Mouse (Mus musculus) cortical plate, adult 2 months (tissue): ENCODE measurements around the gene Spag7. TPM values are rescaled to one million over a fixed set of nuclear protein-coding genes. Genes with fewer than 3 reads are reported as not detected.

ENCODE experiments used
- H3K27ac ChIP-seq: fragments of 200-500 bp; 2 replicates; pipeline ENCODE4 v1.5.1; 2012; ENCODE audit warnings: low read length, control low read depth, inconsistent platforms; ENCODE audit not compliant: insufficient read depth
- H3K4me1 ChIP-seq: fragments of 200-500 bp; 2 replicates; pipeline ENCODE4 v1.6.1; 2011; ENCODE audit warnings: low read length; ENCODE audit not compliant: control insufficient read depth, insufficient read depth
- H3K4me3 ChIP-seq: fragments of 200-500 bp; 2 replicates; pipeline ENCODE4 v1.5.1; 2011; ENCODE audit warnings: mild to moderate bottlenecking, low read length, control low read depth; ENCODE audit not compliant: insufficient read depth
- CTCF ChIP-seq: fragments of 200-500 bp; IDR thresholded peaks from 2 replicates; pipeline ENCODE4 v1.5.1; 2011; ENCODE audit warnings: mild to moderate bottlenecking, control low read depth, low read length; ENCODE audit not compliant: insufficient read depth; ENCODE audit errors: extremely low read depth
- POLR2A ChIP-seq: fragments of 200-500 bp; IDR thresholded peaks from 2 replicates; pipeline ENCODE4 v1.6.1; 2011; ENCODE audit warnings: mild to moderate bottlenecking, low read length, control low read depth; ENCODE audit not compliant: insufficient read depth; ENCODE audit errors: extremely low read depth
- polyA plus RNA-seq: library from polyadenylated mRNA; depleted of rRNA; stranded (reverse); fragments of >200 nt; gene quantifications from 2 replicates; pipeline ENCODE4 v1.2.3, GENCODE M21; 2012

Spag7 gene
- polyA plus RNA-seq, 1 experiment: 74.5 TPM

- TF ChIP-seq POLR2A (no peak), CTCF (no peak)
- Histone ChIP-seq H3K4me1 (peaks cover 2% of the 10 kb centered on the region; the same call in 1 of the 2 replicates), H3K4me3 (peak overlapping the region; percentile 84), H3K27ac (peak overlapping the region; percentile 87)
These were observed 31.4 kb upstream of the Spag7 start for GRCm38 (mm10) chr11:70700613-70701012.

DNA sequence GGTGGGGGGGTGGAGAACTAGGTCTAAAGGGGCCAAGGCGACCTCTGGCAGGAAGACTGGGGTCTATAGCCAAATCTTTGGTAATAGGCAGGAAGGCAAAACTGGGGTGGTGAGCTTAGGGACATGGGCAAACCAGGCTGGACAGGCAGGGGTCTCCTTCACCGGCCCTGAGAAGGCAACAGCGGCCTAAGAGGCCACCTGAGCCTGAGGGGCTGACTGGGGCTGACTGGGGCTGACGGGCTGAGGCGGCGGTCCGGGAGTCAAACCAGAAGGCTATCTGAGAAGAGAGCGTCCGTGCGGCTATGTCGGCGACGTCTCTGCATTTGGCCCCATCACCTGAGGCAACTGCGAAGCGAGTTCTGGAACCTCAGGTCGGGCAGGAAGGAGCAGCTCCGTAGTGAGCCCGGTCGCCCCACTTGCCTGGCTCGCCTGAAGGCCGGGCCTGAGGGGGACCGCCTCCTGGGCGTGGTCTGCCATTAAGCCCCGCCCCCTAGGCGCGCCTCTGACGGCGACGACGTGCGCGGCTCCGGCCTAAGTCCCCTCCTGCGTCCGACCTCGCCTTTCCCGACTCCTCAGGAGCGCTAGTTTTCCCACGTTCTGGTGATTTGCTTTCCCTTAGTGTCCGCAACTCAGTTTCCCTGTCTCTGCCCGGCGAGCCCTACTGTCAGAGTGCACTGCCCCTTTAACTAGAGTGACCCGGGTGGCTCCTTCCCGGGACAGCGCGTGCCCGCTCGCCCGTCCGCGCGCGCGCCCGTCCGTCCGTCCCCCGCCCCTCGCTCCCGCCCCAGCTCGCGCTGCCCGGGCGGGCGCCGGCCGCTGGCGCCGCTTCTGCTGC, 30.7 kb upstream of the Spag7 start, which contains the start of the genes Inca1 and Kif1c:
Inca1 (minus strand) TSS at position 434 of the 835 bp plus-strand sequence.
Kif1c (plus strand) TSS at position 827 of the 835 bp plus-strand sequence.
- TF ChIP-seq POLR2A (peak; percentile 92), CTCF (no peak)
- H3K27ac ChIP-seq: peak within 1 kb of the TSS; percentile 88
- H3K4me1 ChIP-seq: peaks cover 2% of the 10 kb centered on the region; the same call in 1 of the 2 replicates
- peak within 1 kb of the TSS; percentile 84 for H3K4me3 ChIP-seq

- TF ChIP-seq CTCF (no peak), POLR2A (no peak)
- Histone ChIP-seq H3K4me1 (peaks cover 2% of the 10 kb centered on the region; the same call in 1 of the 2 replicates), H3K4me3 (no peak overlapping the region; the same call in 1 of the 2 replicates), H3K27ac (no peak overlapping the region)
These were observed 29.8 kb upstream of the Spag7 start for GRCm38 (mm10) chr11:70699051-70699450.

DNA sequence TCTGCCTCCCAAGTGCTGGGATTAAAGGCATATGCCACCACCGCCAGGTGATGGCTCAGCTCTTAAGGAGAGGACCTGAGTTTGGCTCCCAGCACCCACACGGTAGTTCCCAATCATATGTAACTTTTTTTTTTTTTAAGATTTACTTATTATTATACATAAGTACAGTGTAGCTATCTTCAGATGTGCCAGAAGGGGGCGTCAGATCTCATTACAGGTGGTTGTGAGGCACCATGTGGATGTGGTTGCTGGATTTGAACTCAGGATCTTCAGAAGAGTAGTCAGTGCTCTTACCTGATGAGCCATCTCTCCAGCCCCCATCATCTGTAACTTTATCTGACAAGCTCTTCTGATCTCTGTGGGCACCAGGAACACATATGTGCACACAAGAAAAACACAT, 28.2 kb upstream of the Spag7 start:
- TF ChIP-seq POLR2A (no peak), CTCF (no peak)
- no peak overlapping the region for H3K4me3 ChIP-seq
- no peak overlapping the region for H3K27ac ChIP-seq
- H3K4me1 ChIP-seq: peaks cover 2% of the 10 kb centered on the region; the same call in 1 of the 2 replicates

DNA sequence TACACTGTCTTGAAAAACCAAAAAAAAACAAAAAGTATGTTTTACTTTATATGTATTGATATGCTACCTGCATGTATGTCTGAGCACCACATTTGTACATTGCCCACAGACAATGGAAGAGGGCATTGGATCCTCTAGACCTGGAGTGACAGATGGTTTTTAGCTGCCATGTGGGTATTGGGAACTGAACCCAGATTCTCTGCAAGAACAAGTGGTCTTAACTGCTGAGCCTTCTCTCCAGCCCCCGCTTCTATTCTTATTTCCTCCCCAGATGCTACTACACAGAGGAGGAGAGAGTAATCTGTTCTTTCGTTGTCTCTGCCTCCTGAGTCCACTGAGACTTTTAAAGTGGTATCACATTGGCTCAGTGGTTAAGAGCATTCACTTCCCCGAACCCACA, 24.3 kb upstream of the Spag7 start:
- TF ChIP-seq CTCF (no peak), POLR2A (no peak)
- peaks cover 2% of the 10 kb centered on the region for H3K4me1 ChIP-seq
- H3K4me3 ChIP-seq: no peak overlapping the region
- H3K27ac ChIP-seq: no peak overlapping the region

DNA sequence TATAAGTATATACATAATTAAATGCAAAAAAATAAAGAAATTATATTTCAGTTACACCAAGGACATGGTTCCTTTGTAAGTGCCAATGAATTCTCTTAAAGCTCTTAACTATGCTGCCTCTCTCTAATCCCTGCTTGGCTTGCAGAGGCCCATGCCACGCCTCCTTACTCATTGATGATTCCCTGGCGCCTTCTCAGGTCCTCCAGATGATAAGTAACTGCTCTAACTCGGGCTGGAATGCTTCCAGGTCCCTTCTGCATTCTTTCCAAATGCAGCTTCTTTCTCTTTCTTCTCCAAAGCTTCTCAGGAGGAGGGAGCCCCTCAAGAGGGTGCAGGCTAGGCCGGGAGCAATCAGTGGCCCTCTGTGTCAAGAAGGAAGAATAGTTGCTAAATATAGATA, 20.4 kb upstream of the Spag7 start:
- Histone ChIP-seq H3K4me3 (no peak overlapping the region), H3K4me1 (peaks cover 4% of the 10 kb centered on the region), H3K27ac (no peak overlapping the region)
- TF ChIP-seq POLR2A: no peak
- no peak for TF ChIP-seq CTCF

- TF ChIP-seq POLR2A (no peak), CTCF (no peak)
- peak overlapping the region; percentile 92 for H3K27ac ChIP-seq
- peak overlapping the region; percentile 87 for H3K4me3 ChIP-seq
- H3K4me1 ChIP-seq: peaks cover 4% of the 10 kb centered on the region
These were observed 19.2 kb upstream of the Spag7 start for GRCm38 (mm10) chr11:70688372-70688771.

DNA sequence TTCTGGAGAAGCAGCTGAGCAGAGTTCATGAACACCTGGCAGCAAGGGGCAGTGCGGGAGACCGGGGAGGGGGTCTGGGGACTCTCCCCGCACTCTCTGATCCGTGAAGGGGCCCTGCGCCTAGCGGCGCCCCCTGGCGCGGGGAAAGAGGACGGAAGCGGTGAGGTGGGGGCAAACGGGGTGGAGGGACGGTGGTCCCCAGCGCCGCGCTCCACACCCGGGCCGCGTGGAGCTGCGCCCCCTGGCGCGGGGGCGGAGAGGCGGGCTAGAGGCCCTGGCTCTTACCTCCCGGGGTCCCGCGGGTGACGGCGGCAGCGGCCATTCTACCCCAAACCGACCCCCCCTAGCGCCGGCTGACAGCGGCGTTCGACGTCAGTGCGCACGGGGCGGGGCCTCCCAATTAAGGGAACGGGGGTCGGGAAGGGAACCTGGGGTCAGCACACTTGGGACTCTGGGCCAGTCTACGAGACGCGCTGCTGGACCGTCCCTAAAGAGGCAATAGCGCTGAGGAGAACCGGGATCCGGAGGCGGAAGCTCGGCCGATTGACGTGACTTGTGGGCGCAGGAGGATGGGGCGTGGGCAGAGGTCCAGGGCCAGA, 18.5 kb upstream of the Spag7 start, which contains the start of gene Camta2:
Camta2 (minus strand) TSS at position 505 of the 599 bp plus-strand sequence.
- peak within 1 kb of the TSS; percentile 87 for H3K4me3 ChIP-seq
- peak within 1 kb of the TSS; percentile 92 for H3K27ac ChIP-seq
- TF ChIP-seq POLR2A: peak; percentile 79; the same call in 1 of the 2 replicates
- TF ChIP-seq CTCF: 0 out of 2 replicates have a peak, but pooled peaks have one; percentile 14
- peaks cover 6% of the 10 kb centered on the region for H3K4me1 ChIP-seq

DNA sequence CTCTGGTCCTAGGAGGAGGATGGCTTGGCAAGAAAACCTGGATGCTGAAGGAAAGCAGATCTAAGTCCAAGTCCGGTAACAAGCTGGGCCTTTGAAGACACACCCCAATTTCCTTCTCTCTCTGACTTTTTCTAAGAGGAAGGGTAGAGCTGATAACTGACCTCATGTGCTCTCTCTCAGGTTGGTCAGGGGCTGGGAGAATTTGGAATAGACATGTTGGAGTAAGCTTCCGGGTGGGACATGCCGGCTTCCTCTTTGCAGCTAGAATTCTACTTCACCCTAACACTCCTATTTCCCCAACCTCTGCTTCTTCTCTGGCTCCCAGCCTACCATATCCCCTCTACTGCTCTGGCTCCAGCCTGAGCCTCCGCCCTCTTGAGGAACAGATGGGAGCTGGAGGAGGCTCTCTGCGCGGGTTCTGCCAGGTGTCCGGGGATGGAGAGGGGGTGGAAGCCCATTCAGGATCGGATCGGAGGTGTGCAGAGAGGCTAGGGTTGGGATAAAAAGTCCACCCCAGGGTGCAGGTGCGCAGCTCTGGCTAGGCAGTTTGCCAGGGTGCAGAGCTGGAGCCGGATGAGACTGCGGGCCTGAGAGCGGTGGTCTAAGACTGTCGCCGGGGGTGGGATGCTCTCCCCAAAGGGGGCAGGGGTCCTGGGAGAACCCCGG, 17.8 kb upstream of the Spag7 start:
- Histone ChIP-seq H3K4me3 (peak overlapping the region; percentile 87), H3K27ac (peak overlapping the region; percentile 92), H3K4me1 (peaks cover 8% of the 10 kb centered on the region)
- no peak for TF ChIP-seq CTCF
- 0 out of 2 replicates have a peak, but pooled peaks have one; percentile 17 for TF ChIP-seq POLR2A
